Mouse (Mus musculus) neural tube, embryonic 11.5 days (tissue): ENCODE measurements at regions not wholly inside any gene's neighbourhood (a gene's known extent, or its start where the extent isn't known, plus 50 kb on each side); places are given as distances from the start of the nearest gene placed in this dataset.

ENCODE experiments used
- ATAC-seq: fragments of 200-750 bp; cut with Nextera tagmentation; 2 replicates; pipeline ENCODE4 v1.8.0; 2017; ENCODE audit warnings: moderate number of reproducible peaks, mild to moderate bottlenecking, moderate TSS enrichment, moderate library complexity; ENCODE audit not compliant: insufficient read depth, low FRiP score, low TSS enrichment
- DNase-seq: peaks from one replicate; pipeline ENCODE4 v3.0.0-alpha.2; 2015; ENCODE audit warnings: low spot score
- H3K27ac ChIP-seq: fragments of 300-500 bp; sonication (generic); 2 replicates; pipeline ENCODE4 v1.5.1; 2014; ENCODE audit warnings: low read depth, mild to moderate bottlenecking, low read length
- H3K27me3 ChIP-seq: fragments of 300-500 bp; sonication (generic); 2 replicates; pipeline ENCODE4 v1.6.1; 2014; ENCODE audit warnings: mild to moderate bottlenecking, low read length, mixed read lengths; ENCODE audit not compliant: control insufficient read depth, insufficient read depth
- H3K36me3 ChIP-seq: fragments of 300-500 bp; sonication (generic); 2 replicates; pipeline ENCODE4 v1.6.1; 2014; ENCODE audit warnings: mild to moderate bottlenecking, low read length, moderate library complexity, mixed read lengths; ENCODE audit not compliant: control insufficient read depth, insufficient read depth
- H3K4me1 ChIP-seq: fragments of 300-500 bp; sonication (generic); 2 replicates; pipeline ENCODE4 v1.6.1; 2014; ENCODE audit warnings: low read length, mixed read lengths; ENCODE audit not compliant: control insufficient read depth, insufficient read depth
- H3K4me2 ChIP-seq: fragments of 300-500 bp; sonication (generic); 2 replicates; pipeline ENCODE4 v1.6.1; 2014; ENCODE audit warnings: low read depth, mild to moderate bottlenecking, moderate library complexity
- H3K4me3 ChIP-seq: fragments of 300-500 bp; sonication (generic); 2 replicates; pipeline ENCODE4 v1.5.1; 2014; ENCODE audit warnings: low read depth, low read length
- H3K9ac ChIP-seq: fragments of 300-500 bp; sonication (generic); 2 replicates; pipeline ENCODE4 v1.6.1; 2014; ENCODE audit warnings: mild to moderate bottlenecking, low read length
- H3K9me3 ChIP-seq: fragments of 300-500 bp; sonication (generic); 2 replicates; pipeline ENCODE4 v1.6.1; 2016; ENCODE audit warnings: low read length; ENCODE audit not compliant: control insufficient read depth
- WGBS: fragments of 180-500 bp; shearing (Covaris S2); extraction: QIAGEN DNeasy Blood & Tissue Kit; methylation state at CpG from one replicate; pipeline ENCODE4 v1.1.7; 2014; 5-methylcytosine and 5-hydroxymethylcytosine counted together

GRCm38 (mm10) chr16:66005954-66006580 lies 191.0 kb downstream of the Vgll3 start:
- no peak overlapping the region for H3K27ac ChIP-seq
- H3K9me3 ChIP-seq, result no peaks in the 10 kb centered on the region
- ATAC-seq (no peak), DNase-seq (peak; percentile 24)
- H3K36me3 ChIP-seq, result no peaks in the 10 kb centered on the region
- WGBS, result 58% methylated on average over 7 of the region's 7 CpGs
- H3K4me2 ChIP-seq, result no peak overlapping the region
- H3K4me3 ChIP-seq, result no peak overlapping the region
- no peaks in the 10 kb centered on the region for H3K27me3 ChIP-seq
- H3K4me1 ChIP-seq, result no peaks in the 10 kb centered on the region
- H3K9ac ChIP-seq, result no peak overlapping the region

DNA sequence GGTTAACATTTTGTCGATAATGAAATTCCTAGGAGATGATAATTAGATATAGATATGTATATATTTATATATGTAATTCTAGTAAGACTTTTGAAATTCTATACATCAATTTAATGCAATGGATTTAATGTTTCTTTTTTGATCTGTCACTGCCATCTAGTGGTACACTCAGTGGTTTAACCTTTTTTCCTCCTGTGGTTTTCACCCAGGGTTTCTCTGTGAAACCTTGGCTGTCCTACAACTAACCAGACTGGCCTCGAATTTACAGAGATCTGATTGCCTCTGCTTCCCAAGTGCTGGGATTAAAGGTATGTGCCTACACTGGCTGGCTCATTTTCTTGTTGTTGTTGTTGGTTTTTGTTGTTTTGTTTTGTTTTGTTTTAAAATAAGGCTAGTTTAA lies 198.6 kb downstream of the Vgll3 start:
- Histone ChIP-seq H3K4me1 (no peaks in the 10 kb centered on the region), H3K4me3 (no peak overlapping the region), H3K27me3 (no peaks in the 10 kb centered on the region), H3K36me3 (no peaks in the 10 kb centered on the region), H3K9me3 (no peaks in the 10 kb centered on the region), H3K4me2 (no peak overlapping the region), H3K9ac (no peak overlapping the region), H3K27ac (no peak overlapping the region)
- WGBS, result 19% methylated on average over 2 of the region's 2 CpGs
- DNase-seq (no peak), ATAC-seq (peak; percentile 31; the same call in 1 of the 2 replicates)

GRCm38 (mm10) chr16:66014861-66015602 lies 200.0 kb downstream of the Vgll3 start:
- WGBS, result 51% methylated on average over 5 of the region's 5 CpGs
- peak; percentile 11 for DNase-seq
- Histone ChIP-seq H3K27ac (no peak overlapping the region), H3K4me1 (no peaks in the 10 kb centered on the region), H3K9me3 (no peaks in the 10 kb centered on the region), H3K36me3 (no peaks in the 10 kb centered on the region), H3K9ac (no peak overlapping the region), H3K4me2 (no peak overlapping the region), H3K27me3 (no peaks in the 10 kb centered on the region), H3K4me3 (no peak overlapping the region)
- ATAC-seq, result no peak

GRCm38 (mm10) chr16:66017040-66017439 lies 202.0 kb downstream of the Vgll3 start:
- H3K4me3 ChIP-seq, result no peak overlapping the region
- H3K27me3 ChIP-seq, result no peaks in the 10 kb centered on the region
- no peaks in the 10 kb centered on the region for H3K4me1 ChIP-seq
- no peak for DNase-seq
- no peak overlapping the region for H3K27ac ChIP-seq
- no peak overlapping the region for H3K4me2 ChIP-seq
- H3K36me3 ChIP-seq, result no peaks in the 10 kb centered on the region
- WGBS, result 87% methylated on average over 2 of the region's 2 CpGs
- H3K9ac ChIP-seq, result no peak overlapping the region
- no peak for ATAC-seq
- no peaks in the 10 kb centered on the region for H3K9me3 ChIP-seq

GRCm38 (mm10) chr16:66023397-66023796 lies 208.3 kb downstream of the Vgll3 start:
- DNase-seq (no peak), ATAC-seq (no peak)
- no peaks in the 10 kb centered on the region for H3K27me3 ChIP-seq
- H3K9me3 ChIP-seq, result no peaks in the 10 kb centered on the region
- H3K9ac ChIP-seq, result no peak overlapping the region
- H3K27ac ChIP-seq, result no peak overlapping the region
- H3K4me2 ChIP-seq, result no peak overlapping the region
- H3K4me1 ChIP-seq, result no peaks in the 10 kb centered on the region
- no peak overlapping the region for H3K4me3 ChIP-seq
- H3K36me3 ChIP-seq, result no peaks in the 10 kb centered on the region
- WGBS, result 48% methylated on average over 2 of the region's 2 CpGs
